Mouse (Mus musculus) adrenal gland, postnatal 25 days (tissue): ENCODE measurements at regions not wholly inside any gene's neighbourhood (a gene's known extent, or its start where the extent isn't known, plus 50 kb on each side); places are given as distances from the start of the nearest gene placed in this dataset.

Experiments
- DNase-seq: peaks from one replicate; pipeline ENCODE4 v3.0.0; 2021; ENCODE audit warnings: mixed read lengths

DNA sequence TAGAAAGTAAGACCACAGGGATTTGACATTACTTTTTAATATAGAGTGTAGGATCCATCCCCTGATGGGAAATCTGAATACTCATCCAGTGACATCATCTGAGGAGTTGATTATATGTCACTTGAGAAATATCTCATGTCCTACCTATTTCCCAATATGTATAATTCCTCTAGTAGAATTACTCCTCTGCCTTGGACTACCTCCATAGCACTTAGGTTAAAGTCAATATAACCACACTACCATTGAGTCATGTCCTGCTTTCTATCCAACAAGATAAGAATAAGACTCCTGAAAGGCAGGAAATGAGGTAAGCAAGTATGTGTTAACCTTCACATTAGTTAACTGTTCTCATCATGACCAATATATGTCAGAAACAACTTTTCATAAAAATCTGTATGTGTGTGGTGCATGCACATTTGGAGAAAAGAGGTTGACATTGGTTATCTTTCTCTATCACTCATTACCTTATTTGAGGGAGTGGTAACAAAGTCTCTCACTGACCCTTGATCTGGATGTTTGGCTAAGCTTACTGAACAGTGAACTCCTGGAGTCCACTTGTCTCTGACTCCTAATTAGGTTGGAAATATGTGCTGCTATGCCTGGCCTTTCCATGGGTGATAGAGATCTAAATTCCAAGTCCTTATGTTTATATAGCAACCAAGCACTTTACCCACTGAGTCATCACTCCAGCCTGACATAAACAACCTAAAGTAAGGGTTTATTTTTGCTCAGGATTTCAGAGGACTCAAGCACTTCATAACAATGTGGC, 292.0 kb upstream of the Pitrm1 start:
- DNase-seq, result no peak

DNA sequence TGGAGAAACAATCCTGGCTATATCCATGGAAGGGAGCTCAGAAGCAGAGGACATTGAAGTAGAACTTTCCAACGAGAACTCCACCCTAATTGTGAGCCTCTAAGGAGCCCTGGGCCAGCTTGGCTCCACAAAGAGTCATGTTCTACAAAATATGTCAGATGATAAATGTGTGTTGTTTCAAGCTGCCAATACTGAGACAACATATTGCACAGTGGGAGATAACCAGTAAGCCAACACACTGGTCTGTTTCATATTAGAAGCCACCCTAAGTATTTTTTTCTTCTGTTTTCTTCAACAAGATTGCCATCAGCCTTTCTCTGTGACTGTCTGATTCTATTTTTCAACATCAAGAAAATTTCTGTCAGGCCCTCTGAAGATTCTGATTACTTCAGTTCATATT, 289.5 kb upstream of the Pitrm1 start:
- no peak for DNase-seq

DNA sequence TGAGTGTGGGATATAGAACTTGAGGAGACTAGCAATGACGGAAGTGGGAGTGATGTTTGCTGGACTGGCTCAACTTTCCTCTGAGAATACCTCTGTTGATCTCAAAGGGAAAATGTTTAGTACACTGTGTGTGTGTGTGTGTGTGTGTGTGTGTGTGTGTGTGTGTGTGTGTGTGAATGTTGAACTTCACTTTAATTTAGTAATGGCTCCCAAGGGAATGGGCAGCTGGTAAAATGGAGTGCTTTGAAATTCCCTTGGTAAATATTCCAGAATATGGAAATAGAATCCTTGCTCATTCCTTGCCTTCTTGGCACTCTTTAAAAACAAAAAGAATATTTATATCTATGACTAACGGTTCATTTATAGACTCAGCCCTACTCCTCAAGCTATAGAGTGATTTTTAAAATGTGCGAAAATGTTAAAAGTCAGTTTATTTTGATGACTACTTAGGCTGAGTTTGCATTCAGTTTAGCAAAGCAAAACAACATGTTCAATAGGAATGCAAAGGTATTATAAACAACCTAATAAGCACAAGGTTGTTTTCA, 287.6 kb upstream of the Pitrm1 start:
- DNase-seq, result no peak

DNA sequence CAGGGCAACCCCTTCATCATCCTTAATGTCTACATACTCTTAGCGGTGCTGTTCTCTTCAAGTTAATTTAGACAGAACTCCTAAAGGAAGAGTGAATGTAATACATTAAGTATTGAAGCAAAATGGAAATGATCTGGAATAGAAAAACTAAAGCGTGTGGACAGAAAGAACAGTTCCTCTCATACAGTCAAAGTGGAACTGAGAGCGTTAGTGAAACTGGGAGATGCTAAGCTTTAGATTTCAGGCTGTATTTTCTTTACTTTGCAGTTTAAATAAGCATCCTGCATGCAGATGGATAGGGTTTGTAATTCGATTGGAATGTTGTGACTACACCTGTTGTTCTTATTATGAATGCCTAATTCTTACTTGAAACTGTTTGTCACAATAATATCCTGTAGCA, 286.5 kb upstream of the Pitrm1 start:
- DNase-seq, result no peak

DNA sequence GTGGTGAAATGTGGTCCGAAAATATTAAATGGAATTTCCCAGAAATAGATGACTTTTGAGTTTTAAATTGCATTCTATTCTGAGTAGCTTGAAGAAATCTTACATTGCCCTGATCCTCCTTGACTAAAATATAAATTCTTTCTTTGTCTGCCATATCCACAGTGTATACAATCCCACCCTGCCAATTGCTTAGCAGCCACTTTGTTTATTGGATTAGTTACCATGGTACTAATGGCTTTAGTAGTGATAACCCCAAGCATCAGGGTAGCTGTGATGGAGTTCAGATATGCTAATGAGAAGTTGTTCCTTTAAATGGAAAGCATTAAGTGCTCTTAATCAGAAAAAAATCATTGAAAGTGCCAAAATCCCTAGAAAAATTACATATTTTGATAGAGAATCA, 277.4 kb upstream of the Pitrm1 start:
- no peak for DNase-seq

DNA sequence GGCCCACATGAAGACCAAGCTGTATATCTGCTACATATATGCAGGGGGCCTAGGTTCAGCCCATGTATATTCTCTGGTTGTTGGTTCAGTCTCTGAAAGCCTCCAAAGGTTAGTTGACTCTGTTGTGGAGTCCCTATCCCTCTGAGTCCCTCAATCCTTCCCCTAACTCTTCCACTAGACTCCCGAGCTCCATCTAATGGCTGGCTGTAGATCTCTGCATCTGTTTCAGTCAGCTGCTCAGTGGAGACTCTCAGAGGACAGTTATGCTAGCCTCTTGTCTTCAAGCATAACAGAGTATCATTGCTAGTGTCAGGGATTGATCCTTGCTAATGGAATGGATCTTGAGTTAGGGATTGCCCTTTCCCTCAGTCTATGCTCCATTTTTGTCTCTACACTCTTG, 275.0 kb upstream of the Pitrm1 start:
- DNase-seq, result no peak

DNA sequence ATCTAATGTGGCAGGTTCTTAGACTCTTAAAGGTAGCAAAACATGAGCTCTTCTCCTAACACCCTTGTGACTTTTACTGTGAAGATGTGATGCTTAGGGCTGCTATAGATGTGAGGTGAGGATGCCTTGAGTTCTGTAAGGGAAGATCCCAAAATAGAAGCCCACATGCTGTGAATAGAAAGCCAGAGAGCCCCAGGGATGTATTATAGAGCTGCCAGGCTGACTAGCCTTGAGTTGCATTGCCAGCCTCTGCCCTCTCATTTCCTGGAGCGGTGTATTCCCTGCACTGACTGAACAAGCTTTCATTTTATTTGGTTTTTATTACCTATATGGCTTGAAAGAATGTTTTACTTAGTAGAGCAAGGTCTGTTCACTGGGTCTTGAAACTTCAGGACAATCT, 267.9 kb upstream of the Pitrm1 start:
- no peak for DNase-seq

DNA sequence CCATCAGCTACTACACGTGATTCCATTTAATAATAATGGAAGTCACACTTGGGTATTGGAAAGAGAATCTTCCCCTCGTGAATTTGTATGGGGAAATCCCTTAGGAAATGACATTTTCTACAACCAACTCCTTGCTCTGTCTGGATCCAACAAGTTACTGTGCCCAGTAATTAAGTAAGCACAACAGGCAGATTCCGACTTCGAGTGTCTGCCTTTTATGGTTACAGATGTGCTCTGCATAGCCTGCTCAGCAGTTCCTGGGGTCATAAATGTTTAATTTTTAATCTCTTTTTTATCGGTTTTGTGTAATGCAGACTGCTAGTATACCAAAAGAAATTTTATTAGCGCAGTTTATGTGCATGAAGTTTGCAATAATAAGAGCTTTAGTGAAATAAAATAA, 259.8 kb upstream of the Pitrm1 start:
- DNase-seq, result no peak

DNA sequence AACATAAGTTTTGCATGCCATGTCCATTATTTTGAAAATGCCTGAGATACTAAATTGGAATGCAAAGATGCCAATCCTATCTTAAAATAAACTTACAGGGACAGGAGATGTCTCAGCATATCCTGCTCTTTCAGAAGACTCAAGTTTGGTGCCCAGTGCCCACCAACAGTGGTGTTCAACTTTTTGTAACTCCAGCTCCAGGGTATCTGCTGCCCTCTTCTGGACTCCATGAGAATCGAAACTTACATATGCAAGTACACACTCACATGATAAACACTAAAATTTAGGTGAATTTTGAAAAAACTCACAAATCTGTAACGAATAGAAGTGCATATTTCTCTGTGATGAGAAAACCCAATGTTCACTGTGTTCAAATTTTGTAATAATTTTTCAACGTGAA, 255.9 kb upstream of the Pitrm1 start:
- no peak for DNase-seq

DNA sequence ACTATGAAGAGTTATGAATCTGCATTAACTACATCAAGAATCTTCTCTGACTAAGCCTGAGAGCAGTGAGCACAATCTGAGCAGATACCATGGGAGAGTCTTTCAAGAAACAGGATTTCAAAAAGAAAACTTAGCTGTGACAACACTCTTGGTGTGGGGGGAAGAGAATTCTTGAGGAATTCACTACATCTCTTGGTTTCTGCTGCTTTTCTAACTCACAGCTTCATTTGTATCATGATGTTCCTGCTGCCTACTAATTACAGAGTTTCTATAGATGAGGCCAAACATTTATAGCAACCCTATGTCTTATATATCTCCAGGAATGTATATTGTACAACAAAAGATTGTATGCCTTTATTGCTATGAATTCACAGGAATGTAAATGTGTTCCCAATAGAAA, 242.2 kb upstream of the Pitrm1 start:
- DNase-seq, result no peak

DNA sequence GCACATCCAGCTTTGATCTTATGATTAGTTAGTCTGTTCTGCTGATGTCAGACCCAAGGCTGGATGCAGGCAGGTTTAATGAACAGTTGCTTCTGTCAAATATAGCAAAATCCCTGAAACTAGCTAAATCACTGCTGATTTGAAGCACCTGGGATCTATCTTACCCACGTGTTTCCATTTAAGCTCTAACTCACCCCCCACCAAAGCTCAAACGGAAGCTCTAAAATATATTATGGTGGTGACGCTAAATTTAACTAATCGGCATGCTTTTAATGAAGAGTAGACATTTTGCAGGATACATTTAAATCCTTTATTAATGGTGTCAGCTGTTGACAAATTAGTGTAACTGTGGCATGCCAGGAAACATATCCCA, 241.3 kb upstream of the Pitrm1 start:
- DNase-seq, result no peak

DNA sequence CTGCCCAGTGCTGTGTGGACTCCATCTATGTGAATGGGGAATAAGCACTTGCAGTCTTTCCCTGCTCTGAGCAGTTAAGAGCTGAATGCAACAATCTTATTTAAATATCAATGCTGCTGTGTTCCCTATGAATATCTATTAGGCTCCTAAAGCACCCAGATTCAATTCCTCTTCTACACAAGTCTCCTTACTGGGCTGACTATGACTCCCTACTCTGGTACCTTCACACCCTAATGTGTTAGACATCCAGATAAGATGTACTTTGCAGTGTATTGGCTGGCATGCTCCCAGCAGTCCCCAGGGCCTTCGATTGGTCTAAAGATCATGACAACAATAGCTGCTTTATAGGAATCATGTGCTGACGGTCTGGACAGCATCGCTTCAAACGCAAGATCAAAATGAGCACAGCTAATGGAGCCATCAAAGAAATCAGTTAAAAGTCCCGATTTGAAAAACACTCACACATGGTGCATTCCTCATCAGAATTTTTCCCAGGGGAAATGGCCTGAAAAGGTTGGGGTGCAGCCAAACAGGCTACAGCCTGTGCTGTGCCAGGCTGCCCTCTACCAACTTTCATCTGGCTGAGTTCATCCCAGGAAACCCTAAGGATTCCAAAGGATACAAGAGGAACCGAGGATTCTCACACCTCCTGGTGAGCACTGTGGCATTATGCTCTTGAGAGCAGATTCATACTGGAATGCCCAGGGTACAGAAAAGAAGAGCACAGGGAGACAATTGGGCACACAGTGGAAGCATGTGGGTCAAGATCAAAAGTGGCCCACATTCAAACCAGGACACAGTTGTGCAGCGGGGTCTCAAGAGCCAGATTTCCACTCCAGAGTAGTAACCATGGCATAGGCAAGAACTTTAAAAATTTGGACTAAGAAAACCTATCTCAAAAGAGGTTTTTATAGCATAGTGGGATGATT, 240.7 kb upstream of the Pitrm1 start:
- DNase-seq, result no peak

DNA sequence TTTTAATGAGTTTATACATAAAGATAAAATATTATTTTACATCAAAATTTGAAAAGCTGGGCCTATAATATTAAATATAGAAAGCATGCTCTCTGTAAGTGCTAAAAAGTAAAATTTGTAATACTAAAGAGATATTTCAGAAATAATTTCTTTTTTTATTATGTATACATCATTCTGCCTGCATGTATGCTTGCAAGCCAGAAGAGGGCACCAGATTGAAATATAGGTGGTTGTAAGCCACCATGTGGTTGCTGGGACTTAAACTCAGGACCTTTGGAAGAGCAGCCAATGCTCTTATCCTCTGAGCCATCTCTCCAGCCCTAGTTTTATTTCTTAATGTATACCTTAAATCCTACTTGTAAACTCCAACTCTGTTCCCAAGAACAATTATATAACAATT, 231.7 kb upstream of the Pitrm1 start:
- DNase-seq, result no peak

DNA sequence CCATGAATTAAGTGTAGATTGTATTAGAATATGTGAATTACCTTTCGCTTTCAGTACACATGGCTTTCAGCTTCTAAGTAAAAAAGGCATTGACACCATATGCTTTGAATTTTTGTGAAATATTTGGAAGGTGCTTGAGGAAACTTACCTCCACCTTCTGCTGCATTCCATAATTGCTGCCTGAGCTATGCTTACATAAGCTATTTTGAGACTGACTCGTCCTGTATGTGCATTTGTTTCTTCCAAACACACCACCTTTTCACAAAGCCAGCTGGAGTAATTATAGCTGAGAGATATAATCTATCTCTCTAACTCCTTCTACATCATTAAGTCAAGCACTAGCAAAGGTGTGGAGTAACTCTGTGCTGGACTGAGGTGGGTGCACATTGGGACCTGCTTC, 224.0 kb upstream of the Pitrm1 start:
- DNase-seq, result no peak

DNA sequence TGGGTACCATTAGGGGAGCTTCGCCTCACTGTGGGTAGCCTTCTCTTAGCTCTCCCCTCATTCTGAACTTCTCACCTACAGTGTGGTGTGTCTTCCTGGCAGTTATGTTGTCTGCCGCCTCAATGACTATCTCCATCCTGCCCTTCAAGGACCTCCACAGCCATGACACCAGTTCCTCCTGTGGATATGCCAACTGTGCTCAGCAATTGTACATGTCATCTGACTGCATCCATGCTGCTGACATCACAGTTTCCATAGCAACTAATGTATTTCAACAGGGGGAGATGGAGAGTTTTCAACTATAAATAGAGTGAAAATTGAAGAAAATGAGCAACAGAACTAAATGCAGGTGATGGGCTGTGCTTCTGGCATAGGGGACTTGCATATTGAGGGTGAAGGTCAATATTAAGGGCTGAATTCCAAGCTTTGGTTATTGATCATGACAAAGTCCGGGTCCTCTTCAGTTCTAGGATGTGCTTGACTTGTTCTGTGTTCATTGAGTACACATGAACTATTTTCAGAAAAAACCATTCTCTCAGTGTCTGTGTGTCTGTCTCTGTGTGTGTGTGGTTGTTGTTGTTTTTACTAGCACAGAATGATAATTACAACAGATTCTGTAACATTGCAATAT, 217.5 kb upstream of the Pitrm1 start:
- DNase-seq, result no peak

DNA sequence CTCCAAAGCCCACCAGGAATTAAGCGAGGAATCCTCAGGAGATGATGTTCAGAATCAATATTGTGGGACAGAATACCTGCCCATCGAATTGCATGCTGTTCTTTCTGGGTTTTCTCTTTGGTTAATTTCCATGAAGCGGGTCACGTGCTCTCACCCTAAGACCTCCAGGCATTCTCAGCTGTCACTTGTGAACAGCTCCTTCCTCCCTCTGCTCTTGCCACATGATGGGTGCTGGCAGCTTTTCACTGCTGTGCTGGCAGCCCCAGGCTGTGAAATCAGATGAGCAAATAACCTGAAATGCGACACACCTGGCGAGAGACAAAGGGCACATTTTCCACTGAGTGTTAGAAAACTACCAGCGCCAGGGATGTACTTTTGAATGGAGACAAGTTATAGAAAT, 207.8 kb upstream of the Pitrm1 start:
- no peak for DNase-seq

DNA sequence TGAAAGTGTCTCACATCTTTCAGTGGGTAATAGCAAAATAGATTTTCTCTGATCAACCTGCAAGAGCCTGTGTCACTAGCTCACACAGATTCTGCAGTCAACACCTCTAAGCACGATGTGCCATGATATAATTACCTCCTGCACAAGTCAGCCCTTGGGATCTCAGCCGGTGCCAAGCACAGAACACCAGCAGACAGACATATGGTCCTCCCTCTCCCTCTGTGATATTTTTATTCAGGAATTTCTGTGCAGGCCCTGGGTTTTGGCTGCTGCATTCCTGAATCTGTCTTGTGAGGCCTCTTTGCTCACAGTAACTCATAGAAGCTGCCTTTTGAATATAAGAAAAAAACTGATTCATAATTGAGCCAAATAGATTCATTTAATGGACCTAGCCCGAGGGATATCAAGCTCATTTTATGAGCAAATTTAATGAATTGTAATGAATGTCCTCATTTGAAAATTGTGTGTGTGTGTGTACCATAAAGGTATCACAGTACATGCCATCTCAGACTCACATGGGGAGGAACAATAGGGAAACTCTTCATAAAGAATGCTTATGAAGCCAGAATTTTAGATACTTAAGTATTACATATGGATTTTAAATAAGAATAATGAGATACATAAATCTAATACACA, 206.7 kb upstream of the Pitrm1 start:
- no peak for DNase-seq

DNA sequence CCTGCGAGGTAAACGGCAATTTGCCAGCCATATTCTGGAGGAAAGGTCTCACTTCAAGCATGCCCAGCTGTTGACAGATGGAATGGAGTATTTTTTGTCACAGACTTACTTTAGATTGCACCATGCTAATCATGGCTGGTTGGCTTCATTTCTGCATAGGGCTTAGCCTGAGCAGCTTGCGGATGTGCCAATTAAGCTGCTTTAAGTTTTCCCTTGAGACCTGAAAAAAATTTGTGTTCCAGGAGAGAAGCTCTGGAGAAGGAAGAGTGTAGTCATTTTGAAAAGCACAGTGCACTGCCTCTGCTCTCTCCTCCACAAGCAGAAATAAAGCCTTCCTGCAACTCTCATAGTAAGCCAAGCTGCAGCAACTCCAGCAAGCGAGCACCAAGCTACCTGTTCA, 182.8 kb upstream of the Pitrm1 start:
- no peak for DNase-seq

DNA sequence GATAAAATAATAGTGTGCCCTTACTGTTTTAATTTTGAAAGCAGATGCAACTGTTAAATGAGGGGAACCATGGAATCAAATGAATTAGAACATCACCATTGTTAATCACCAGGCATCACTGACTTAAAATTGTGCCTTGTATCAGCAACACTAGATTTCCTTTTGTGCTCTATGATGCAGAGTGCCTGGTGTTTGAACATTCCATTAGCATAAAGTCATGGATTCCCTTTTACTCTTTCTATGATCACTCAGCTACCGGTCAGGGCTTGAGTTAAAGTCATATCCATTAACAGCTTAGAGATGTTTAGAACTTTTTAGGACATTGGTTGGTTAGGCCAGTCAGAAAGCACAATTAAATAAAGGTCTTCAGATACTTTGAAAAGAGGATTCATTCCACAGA, 180.3 kb upstream of the Pitrm1 start:
- DNase-seq, result no peak

DNA sequence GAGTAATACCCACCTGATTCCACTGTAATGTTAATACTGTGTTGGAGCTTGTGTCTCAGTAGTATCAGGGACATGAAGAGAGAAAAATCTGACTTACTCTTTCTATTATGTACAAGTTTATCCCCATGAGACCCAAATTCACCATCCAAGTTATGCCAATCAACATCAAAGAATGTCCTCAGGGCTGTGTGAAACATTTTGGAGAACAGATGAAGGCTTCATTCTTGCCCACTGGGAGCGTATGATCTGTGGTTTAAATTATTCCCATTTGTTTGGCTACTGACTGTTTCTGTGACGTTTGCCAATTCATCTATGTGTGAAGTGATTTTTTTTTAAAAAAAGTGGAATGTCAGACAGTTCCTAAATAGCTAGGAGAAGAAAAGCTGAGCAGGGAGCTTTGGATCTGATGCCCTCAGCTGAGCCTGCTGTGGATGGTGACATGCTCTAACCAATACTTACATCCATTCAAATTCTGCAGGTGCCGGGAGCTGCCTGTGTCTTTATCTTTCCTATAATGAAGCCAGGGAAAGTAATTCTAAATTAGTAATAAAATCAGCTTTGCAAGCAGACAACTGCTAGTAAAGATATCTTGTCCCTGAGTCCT, 173.3 kb upstream of the Pitrm1 start:
- no peak for DNase-seq

DNA sequence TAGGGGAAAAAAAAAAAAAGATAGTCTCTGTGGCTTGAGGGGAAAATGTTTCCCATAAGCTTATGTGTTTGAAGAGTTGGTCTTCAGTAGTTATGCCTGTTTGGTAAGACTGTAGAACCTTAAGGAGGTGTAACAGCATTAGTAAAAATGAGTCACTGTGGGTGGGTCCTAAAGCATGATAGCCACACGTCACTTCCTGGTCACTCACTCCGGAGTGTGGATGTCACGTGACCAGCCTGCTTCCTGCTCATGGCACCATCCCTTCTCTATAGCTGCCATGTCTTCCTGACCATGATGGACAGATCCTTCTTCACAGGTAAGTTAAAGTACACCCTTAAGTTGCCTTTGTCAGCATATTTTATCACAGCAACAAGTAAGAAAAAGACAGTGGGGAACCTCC, 170.0 kb upstream of the Pitrm1 start:
- DNase-seq, result no peak

DNA sequence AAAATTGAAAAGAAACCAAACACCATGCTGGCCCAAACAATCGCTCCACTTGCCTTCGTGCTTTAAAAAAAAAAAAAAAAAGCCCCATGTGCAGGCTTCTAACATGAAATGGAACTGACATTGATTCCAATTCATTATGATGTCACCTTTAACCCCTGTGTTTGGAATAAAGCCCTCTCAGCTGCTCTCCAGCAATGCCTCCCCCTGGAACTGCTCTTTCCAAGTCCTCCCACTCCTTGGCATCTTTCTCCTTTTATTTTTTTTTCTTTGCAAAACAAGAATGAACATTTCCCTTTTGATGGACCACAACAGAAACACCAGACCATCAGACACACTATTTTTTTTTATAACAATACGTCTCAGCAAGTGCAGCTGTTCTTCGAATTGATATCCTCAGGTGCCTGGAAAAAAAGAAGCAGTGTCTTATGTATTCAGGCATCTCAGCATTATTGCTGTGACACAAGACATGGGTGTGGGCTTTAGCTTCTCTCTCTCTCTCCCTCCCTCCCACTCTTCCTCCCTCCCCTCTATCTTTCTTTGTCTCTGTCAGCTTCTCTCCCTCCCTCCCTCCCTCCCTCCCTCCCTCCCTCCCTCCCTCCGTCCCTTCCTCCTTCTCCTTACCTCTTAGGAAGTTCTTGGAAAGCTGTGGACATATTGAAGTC, 152.3 kb upstream of the Pitrm1 start:
- no peak for DNase-seq
